Mouse (Mus musculus): ENCODE measurements around the gene Troap. TPM values are rescaled to one million over a fixed set of nuclear protein-coding genes. Genes with fewer than 3 reads are reported as not detected.

The Troap gene
- polyA plus RNA-seq, 1 experiment from 2014 or later = 3.2 TPM

DNA sequence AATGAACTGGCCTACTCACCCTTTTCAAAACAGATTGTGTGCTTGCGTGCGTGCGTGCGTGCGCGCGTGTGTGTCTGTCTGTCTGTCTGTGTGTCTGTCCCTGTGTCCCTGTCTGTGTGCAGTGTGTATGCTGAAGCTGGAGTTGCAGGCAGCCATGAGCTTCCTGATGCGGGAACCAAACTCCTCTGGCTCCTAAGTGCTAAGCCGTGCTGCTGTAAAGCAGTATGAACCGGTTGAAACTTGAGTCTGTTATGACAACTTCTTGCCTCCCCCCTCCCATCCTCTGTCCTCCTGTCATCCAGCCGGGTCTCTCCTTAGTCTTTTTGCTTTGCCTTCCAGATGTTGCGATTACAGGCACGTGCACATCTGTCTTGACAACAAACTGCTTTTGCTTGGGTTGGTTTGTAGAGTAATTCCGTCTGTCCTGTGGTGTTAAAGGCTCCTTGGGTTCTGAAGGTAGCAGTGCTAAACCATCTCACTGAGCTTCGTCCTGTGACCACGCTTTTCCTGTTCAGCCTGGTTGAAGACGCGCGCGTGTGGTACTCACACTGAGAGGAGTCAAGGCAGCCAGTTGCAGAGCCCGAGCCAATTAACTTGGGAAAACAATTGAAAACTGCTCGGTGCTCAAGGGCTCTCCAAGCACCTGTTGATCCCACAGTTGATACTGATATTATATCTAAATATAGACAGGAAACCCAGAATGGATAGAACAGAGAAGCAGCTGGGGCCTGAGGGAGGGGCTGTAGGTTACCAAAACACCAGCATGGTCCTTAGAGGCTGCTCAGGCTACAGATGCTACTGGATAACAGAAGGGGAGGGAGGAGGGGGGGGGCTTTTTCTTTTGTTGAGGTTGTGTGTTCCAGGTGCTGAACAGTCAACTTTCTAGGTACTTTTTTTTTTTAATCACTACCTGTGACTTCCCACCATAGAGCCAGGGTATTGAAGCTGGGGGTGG, 55.9 kb downstream of the Troap start:
- no peak overlapping the region for H3K27ac ChIP-seq (ENCODE audit: low read length)
- H3K9ac ChIP-seq (ENCODE audit: low read depth, low read length) = no peak overlapping the region
- H3K27me3 ChIP-seq (ENCODE audit: control insufficient read depth, insufficient read depth, low read depth, low read length) = no peaks in the 10 kb centered on the region

More for the DNA sequence above, 55.9 kb downstream of the Troap start:
- no peak overlapping the region for H3K4me3 ChIP-seq (ENCODE audit: low read depth, low read length)
- no peak for ATAC-seq
- no peak overlapping the region for H3K4me2 ChIP-seq (ENCODE audit: low read length)
- no peaks in the 10 kb centered on the region for H3K9me3 ChIP-seq (replicated peaks; ENCODE audit: control insufficient read depth, low read length, poor library complexity, severe bottlenecking)
- peaks cover 26% of the 10 kb centered on the region for H3K4me1 ChIP-seq (ENCODE audit: control insufficient read depth, insufficient read depth, low read length)
- 62% methylated on average over 22 of the region's 22 CpGs for WGBS
- H3K36me3 ChIP-seq (ENCODE audit: control insufficient read depth, insufficient read depth, low read length) = no peaks in the 10 kb centered on the region

Small RNAs within 50 kb of the gene (microRNA-seq; reads per million reads assigned to microRNA genes)
- gene Mir6960 = 0.69 reads per million

Other genes with a start within 250 kb of the Troap start
- gene Prkag1, start 243.1 kb upstream of the Troap start, polyA plus RNA-seq (2015; fragmentation: Nextera tagmentation; extraction: Ambion mirVana) = 72.9 and 73.1 TPM in 2 replicates
- 10.1 and 11.8 TPM in 2 replicates for gene Kmt2d, start 203.4 kb upstream of the Troap start, polyA plus RNA-seq (2015; fragmentation: Nextera tagmentation; extraction: Ambion mirVana)
- 37.2 and 38.7 TPM in 2 replicates for gene Rhebl1, start 180.0 kb upstream of the Troap start, polyA plus RNA-seq (2015; fragmentation: Nextera tagmentation; extraction: Ambion mirVana)
- 0.36 and 0.39 TPM in 2 replicates for gene Dhh, start 176.0 kb upstream of the Troap start, polyA plus RNA-seq (2015; fragmentation: Nextera tagmentation; extraction: Ambion mirVana)
- 27.9 and 33.5 TPM in 2 replicates for gene Lmbr1l, start 156.3 kb upstream of the Troap start, polyA plus RNA-seq (2015; fragmentation: Nextera tagmentation; extraction: Ambion mirVana)
- gene Tuba1b, start 140.0 kb upstream of the Troap start, polyA plus RNA-seq (2015; fragmentation: Nextera tagmentation; extraction: Ambion mirVana) = 1,165 and 1,361 TPM in 2 replicates
- gene Gm49450, start 121.0 kb upstream of the Troap start, polyA plus RNA-seq (2015; fragmentation: Nextera tagmentation; extraction: Ambion mirVana) = not detected in 2 replicates
- 17,735 and 17,910 TPM in 2 replicates for gene Tuba1a, start 120.9 kb upstream of the Troap start, polyA plus RNA-seq (2015; fragmentation: Nextera tagmentation; extraction: Ambion mirVana)
- 11.6 and 12.5 TPM in 2 replicates for gene Tuba1c, start 44.7 kb upstream of the Troap start, polyA plus RNA-seq (2015; fragmentation: Nextera tagmentation; extraction: Ambion mirVana)
- 5.1 and 7.1 TPM in 2 replicates for gene Prph, start 19.4 kb upstream of the Troap start, polyA plus RNA-seq (2015; fragmentation: Nextera tagmentation; extraction: Ambion mirVana)
- 7.2 and 7.8 TPM in 2 replicates for gene C1ql4, start 13.2 kb downstream of the Troap start, polyA plus RNA-seq (2015; fragmentation: Nextera tagmentation; extraction: Ambion mirVana)
- gene Dnajc22, start 18.6 kb downstream of the Troap start, polyA plus RNA-seq (2015; fragmentation: Nextera tagmentation; extraction: Ambion mirVana) = 0.75 and 1.3 TPM in 2 replicates
- 28.0 and 32.2 TPM in 2 replicates for gene Spats2, start 51.3 kb downstream of the Troap start, polyA plus RNA-seq (2015; fragmentation: Nextera tagmentation; extraction: Ambion mirVana)
- gene Kcnh3, start 150.3 kb downstream of the Troap start, polyA plus RNA-seq (2015; fragmentation: Nextera tagmentation; extraction: Ambion mirVana) = 0.25 and 0.50 TPM in 2 replicates
- 209 and 211 TPM in 2 replicates for gene Mcrs1, start 177.4 kb downstream of the Troap start, polyA plus RNA-seq (2015; fragmentation: Nextera tagmentation; extraction: Ambion mirVana)
- 122 and 130 TPM in 2 replicates for gene Prpf40b, start 220.5 kb downstream of the Troap start, polyA plus RNA-seq (2015; fragmentation: Nextera tagmentation; extraction: Ambion mirVana)
- gene Fam186b, start 221.3 kb downstream of the Troap start, polyA plus RNA-seq (2015; fragmentation: Nextera tagmentation; extraction: Ambion mirVana) = 0.53 and 0.73 TPM in 2 replicates